Mouse (Mus musculus) stomach, postnatal 0 days (tissue): ENCODE results near the gene Ndc1.

Experiments used
- CTCF ChIP-seq: IDR thresholded peaks from 2 replicates; pipeline ENCODE4 v1.5.1; 2016; ENCODE audit warnings: antibody characterized with exemption, low read depth, mild to moderate bottlenecking, moderate library complexity
- EP300 ChIP-seq: optimal IDR thresholded peaks from 2 replicates; pipeline ENCODE3; 2016; ENCODE audit warnings: antibody characterized with exemption

DNA sequence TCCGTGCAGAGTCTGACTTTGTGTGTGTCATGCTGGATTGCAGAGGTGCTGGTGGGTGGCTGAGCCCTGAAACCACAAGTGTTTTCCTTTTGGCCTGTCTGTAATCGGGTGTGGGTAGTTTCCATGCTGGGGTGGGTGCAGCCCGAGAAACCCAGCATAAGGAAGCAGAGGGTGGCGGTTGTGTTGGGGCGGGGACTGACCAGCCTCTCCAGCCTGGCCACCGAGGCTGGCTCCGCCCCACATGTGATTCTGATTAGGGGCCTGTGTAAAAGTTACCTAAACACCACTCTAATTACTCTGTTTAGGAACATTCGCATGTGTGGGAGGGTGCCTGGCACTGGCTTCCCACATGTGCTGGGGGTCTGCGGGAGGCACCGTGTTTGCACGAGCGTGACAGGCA, 90.0 kb downstream of the Ndc1 start:
- TF ChIP-seq CTCF (no peak), EP300 (no peak)
